Comparison of ENCODE assay signal across 8 mouse cellular contexts in genomic region chr8:10574096-10574495, GRCm38 (mm10).
A peak's percentile ranks its signal among the peaks of the same experiment; 100 is the strongest.
DNase-seq lines count a peak whose midpoint lies in the region; ATAC-seq and TF ChIP-seq lines count a peak whose summit lies in the region.

No protein-coding gene starts in this region.

- H3K27me3 ChIP-seq in neural tube, embryonic 15.5 days (replicated peaks): 0 out of 2 replicates have a peak, but pooled peaks cover 4% of the 10 kb centered on the region
- H3K27me3 ChIP-seq in lung, postnatal 0 days (replicated peaks; ENCODE audit: insufficient read depth, low read length): no peaks in the 10 kb centered on the region; the same call in 1 of the 2 replicates

- no peak overlapping the region for H3K9ac ChIP-seq in neural tube, embryonic 15.5 days (replicated peaks)
- H3K9ac ChIP-seq in lung, postnatal 0 days (replicated peaks; ENCODE audit: low read depth): no peak overlapping the region

- no peak overlapping the region for H3K27ac ChIP-seq in neural tube, embryonic 15.5 days (replicated peaks)
- H3K27ac ChIP-seq in lung, postnatal 0 days (ENCODE audit: low read length): no peak overlapping the region

- TF ChIP-seq EP300 in lung, postnatal 0 days (IDR thresholded peaks at IDR 0.05): no peak

- H3K36me3 ChIP-seq in neural tube, embryonic 15.5 days: no peaks in the 10 kb centered on the region; the same call in none of the 2 replicates
- no peaks in the 10 kb centered on the region for H3K36me3 ChIP-seq in lung, postnatal 0 days (ENCODE audit: insufficient read depth, low read length)

- H3K4me2 ChIP-seq in neural tube, embryonic 15.5 days: no peak overlapping the region
- H3K4me2 ChIP-seq in lung, postnatal 0 days (replicated peaks; ENCODE audit: low read depth, low read length): no peak overlapping the region

- peak; percentile 96 for TF ChIP-seq CTCF in lung, postnatal 0 days (IDR thresholded peaks at IDR 0.05)

- peak; percentile 81 for DNase-seq in neural tube, embryonic 10.5 days (ENCODE audit: extremely low spot score, low spot score)
- peak; percentile 2 for DNase-seq in c-Kit-negative CD71-positive TER-119-positive erythroid progenitor cells, embryonic 14.5 days (ENCODE audit: low read depth, low spot score)
- DNase-seq in frontal cortex, postnatal 14 days (ENCODE audit: low spot score in 2 of 2): peak; percentile 29 to 70
- DNase-seq in layer of hippocampus, adult 18-20 months (ENCODE audit: low spot score in 2 of 2): peak; percentile 58 to 90
- peak; percentile 88 for DNase-seq in lung, postnatal 0 days (ENCODE audit: low spot score)
- DNase-seq in right cerebral cortex, postnatal 4 days: peak; percentile 87
- peak; percentile 64 to 86 for DNase-seq in urinary bladder, postnatal 4 days (ENCODE audit: low spot score in 2 of 2)

- ATAC-seq in neural tube, embryonic 15.5 days (ENCODE audit: low FRiP score): no peak
- ATAC-seq in lung, postnatal 0 days: no peak

- no peak overlapping the region for H3K4me3 ChIP-seq in neural tube, embryonic 15.5 days (replicated peaks)
- H3K4me3 ChIP-seq in lung, postnatal 0 days (ENCODE audit: low read depth, low read length): no peak overlapping the region

- H3K9me3 ChIP-seq in neural tube, embryonic 15.5 days (replicated peaks): no peaks in the 10 kb centered on the region
- H3K9me3 ChIP-seq in lung, postnatal 0 days (ENCODE audit: low read length): no peaks in the 10 kb centered on the region

- 19% methylated on average over 6 of the region's 6 CpGs for WGBS in neural tube, embryonic 15.5 days
- 10% methylated on average over 6 of the region's 6 CpGs for WGBS in lung, postnatal 0 days

- H3K4me1 ChIP-seq in neural tube, embryonic 15.5 days: 0 out of 2 replicates have a peak, but pooled peaks cover 4% of the 10 kb centered on the region
- no peaks in the 10 kb centered on the region for H3K4me1 ChIP-seq in lung, postnatal 0 days (ENCODE audit: insufficient read depth, low read depth, low read length)

Comparison
In these comparisons a context has a peak if more than half of its experiments do, and no peak if none do; other contexts are left out.
1. DNase-seq: peak in every context shown above with its lines; median percentile 88 in lung, postnatal 0 days; 87 in right cerebral cortex, postnatal 4 days; 81 in neural tube, embryonic 10.5 days; 75 in urinary bladder, postnatal 4 days; 74 in layer of hippocampus, adult 18-20 months; 50 in frontal cortex, postnatal 14 days; 2 in c-Kit-negative CD71-positive TER-119-positive erythroid progenitor cells, embryonic 14.5 days.